Mouse (Mus musculus) Muller cell, postnatal 12 days (primary cell): ENCODE results near the gene Adra1d.

Source experiments
- DNase-seq: peaks from one replicate; pipeline ENCODE4 v3.0.0-alpha.2; 2015; ENCODE audit errors: inconsistent ontology term

The Adra1d gene

GRCm38 (mm10) chr2:131496125-131496820, 65.8 kb downstream of the Adra1d start:
- DNase-seq, result no peak
